Mouse (Mus musculus): ENCODE measurements around the gene Gm8104. TPM values are rescaled to one million over a fixed set of nuclear protein-coding genes. Genes with fewer than 3 reads are reported as not detected.
"Not testable (repeated sequence)": the region's sequence is repeated elsewhere in the genome, so short reads cannot be mapped to it uniquely, and the experiment has no call there.

Gene Gm8104
- not detected in 2 replicates for polyA plus RNA-seq (2016; fragmentation: Nextera tagmentation; extraction: Ambion mirVana)

GRCm38 (mm10) chr14:43100301-43100700, at the start of gene Gm8104:
Gene Gm8104 (plus strand): TSS chr14:43100601.
- not testable (repeated sequence) for H3K9me3 ChIP-seq; DNase-seq (ENCODE audit: low spot score); H3K4me1 ChIP-seq (replicated peaks); H3K27me3 ChIP-seq (ENCODE audit: insufficient read depth, poor library complexity, severe bottlenecking); H3K36me3 ChIP-seq; H3K27ac ChIP-seq; H3K4me3 ChIP-seq
- 78% methylated on average over 3 of the region's 3 CpGs for WGBS

GRCm38 (mm10) chr14:43058063-43058462, 42.3 kb upstream of the Gm8104 start:
- not testable (repeated sequence) for H3K4me1 ChIP-seq (replicated peaks); DNase-seq (ENCODE audit: low spot score); H3K36me3 ChIP-seq; H3K27me3 ChIP-seq (ENCODE audit: insufficient read depth, poor library complexity, severe bottlenecking); H3K27ac ChIP-seq; H3K4me3 ChIP-seq
- 84% methylated on average over 3 of the region's 3 CpGs for WGBS
- H3K9me3 ChIP-seq, result peaks cover 12% of the 10 kb centered on the region

- DNase-seq (ENCODE audit: low spot score); H3K36me3 ChIP-seq; H3K27me3 ChIP-seq (ENCODE audit: insufficient read depth, poor library complexity, severe bottlenecking); H3K27ac ChIP-seq; H3K4me1 ChIP-seq (replicated peaks); H3K4me3 ChIP-seq: not testable (repeated sequence)
- peaks cover 12% of the 10 kb centered on the region for H3K9me3 ChIP-seq
- WGBS, result 77% methylated on average over 4 of the region's 4 CpGs
Measured at GRCm38 (mm10) chr14:43060179-43060578, 40.2 kb upstream of the Gm8104 start.

GRCm38 (mm10) chr14:43076543-43076942, 23.9 kb upstream of the Gm8104 start, which contains the start of gene Gm8094:
Gene Gm8094 (minus strand): TSS chr14:43076643.
- not testable (repeated sequence) for H3K4me3 ChIP-seq; H3K9me3 ChIP-seq; DNase-seq (ENCODE audit: low spot score); H3K36me3 ChIP-seq; H3K4me1 ChIP-seq (replicated peaks); H3K27me3 ChIP-seq (ENCODE audit: insufficient read depth, poor library complexity, severe bottlenecking); H3K27ac ChIP-seq
- 82% methylated on average over 2 of the region's 2 CpGs for WGBS

- WGBS, result 83% methylated on average over 1 of the region's 1 CpGs
- H3K4me3 ChIP-seq; H3K4me1 ChIP-seq (replicated peaks); H3K36me3 ChIP-seq; H3K27me3 ChIP-seq (ENCODE audit: insufficient read depth, poor library complexity, severe bottlenecking); H3K9me3 ChIP-seq; H3K27ac ChIP-seq; DNase-seq (ENCODE audit: low spot score): not testable (repeated sequence)
Measured at GRCm38 (mm10) chr14:43084936-43085730, 15.3 kb upstream of the Gm8104 start.

GRCm38 (mm10) chr14:43089103-43089919, 11.1 kb upstream of the Gm8104 start:
- not testable (repeated sequence) for H3K9me3 ChIP-seq; H3K4me1 ChIP-seq (replicated peaks); H3K27ac ChIP-seq; DNase-seq (ENCODE audit: low spot score); H3K36me3 ChIP-seq; H3K4me3 ChIP-seq; H3K27me3 ChIP-seq (ENCODE audit: insufficient read depth, poor library complexity, severe bottlenecking)
- WGBS, result 36% methylated on average over 1 of the region's 14 CpGs

GRCm38 (mm10) chr14:43119673-43120072, 19.3 kb downstream of the Gm8104 start:
- 87% methylated on average over 3 of the region's 3 CpGs for WGBS
- not testable (repeated sequence) for H3K27ac ChIP-seq; H3K4me3 ChIP-seq; DNase-seq (ENCODE audit: low spot score); H3K36me3 ChIP-seq; H3K27me3 ChIP-seq (ENCODE audit: insufficient read depth, poor library complexity, severe bottlenecking); H3K4me1 ChIP-seq (replicated peaks); H3K9me3 ChIP-seq

GRCm38 (mm10) chr14:43126286-43126685, 25.9 kb downstream of the Gm8104 start:
- not testable (repeated sequence) for H3K36me3 ChIP-seq; DNase-seq (ENCODE audit: low spot score); H3K27me3 ChIP-seq (ENCODE audit: insufficient read depth, poor library complexity, severe bottlenecking); H3K27ac ChIP-seq; H3K4me3 ChIP-seq; H3K4me1 ChIP-seq (replicated peaks); H3K9me3 ChIP-seq

Other genes starting within 250 kb of the Gm8104 start
- not detected in 2 replicates for gene Gm21977, start 247.1 kb upstream of the Gm8104 start, polyA plus RNA-seq (2016; fragmentation: Nextera tagmentation; extraction: Ambion mirVana)
- gene Gm8082, start 107.0 kb upstream of the Gm8104 start, polyA plus RNA-seq (2016; fragmentation: Nextera tagmentation; extraction: Ambion mirVana), result not detected in 2 replicates
- gene Gm10376, start 85.0 kb upstream of the Gm8104 start, polyA plus RNA-seq (2016; fragmentation: Nextera tagmentation; extraction: Ambion mirVana), result not detected in 2 replicates
- gene Gm8094, start 24.0 kb upstream of the Gm8104 start, polyA plus RNA-seq (2016; fragmentation: Nextera tagmentation; extraction: Ambion mirVana), result not detected in 2 replicates
- gene Gm7233, start 79.3 kb downstream of the Gm8104 start, polyA plus RNA-seq (2016; fragmentation: Nextera tagmentation; extraction: Ambion mirVana), result not detected in 2 replicates
- gene Gm8122, start 134.7 kb downstream of the Gm8104 start, polyA plus RNA-seq (2016; fragmentation: Nextera tagmentation; extraction: Ambion mirVana), result not detected in 2 replicates
- gene Gm8126, start 158.0 kb downstream of the Gm8104 start, polyA plus RNA-seq (2016; fragmentation: Nextera tagmentation; extraction: Ambion mirVana), result not detected in 2 replicates
- gene Gm9732, start 174.4 kb downstream of the Gm8104 start, polyA plus RNA-seq (2016; fragmentation: Nextera tagmentation; extraction: Ambion mirVana), result not detected in 2 replicates
- not detected in 2 replicates for gene Gm8127, start 193.2 kb downstream of the Gm8104 start, polyA plus RNA-seq (2016; fragmentation: Nextera tagmentation; extraction: Ambion mirVana)
- not detected in 2 replicates for gene 1700001F09Rik, start 247.2 kb downstream of the Gm8104 start, polyA plus RNA-seq (2016; fragmentation: Nextera tagmentation; extraction: Ambion mirVana)

All from hindbrain, embryonic 10.5 days (tissue).